Mouse (Mus musculus): ENCODE measurements around the gene Brinp1.

The Brinp1 gene

GRCm38 (mm10) chr4:68954322-68954901, at the start of gene Brinp1:
TSS of gene Brinp1 (minus strand) at chr4:68954397.
- peak; percentile 98 for DNase-seq (ENCODE audit: low read depth, low spot score)

GRCm38 (mm10) chr4:68957265-68957664, 3.1 kb upstream of the Brinp1 start:
- DNase-seq (ENCODE audit: low read depth, low spot score) = peak; percentile 83

- no peak for DNase-seq (ENCODE audit: low read depth, low spot score)
These were observed 1.4 kb upstream of the Brinp1 start for GRCm38 (mm10) chr4:68955621-68956020.

GRCm38 (mm10) chr4:68953667-68954321, 403 bp downstream of the Brinp1 start:
- peak; percentile 64 for DNase-seq (ENCODE audit: low read depth, low spot score)

GRCm38 (mm10) chr4:68953131-68953551, 1.1 kb downstream of the Brinp1 start:
- DNase-seq (ENCODE audit: low read depth, low spot score) = peak; percentile 82

- DNase-seq (ENCODE audit: low read depth, low spot score) = peak; percentile 96
These were observed 3.6 kb downstream of the Brinp1 start for GRCm38 (mm10) chr4:68950556-68950955.

- peak; percentile 51 for DNase-seq (ENCODE audit: low read depth, low spot score)
These were observed 11.3 kb downstream of the Brinp1 start for GRCm38 (mm10) chr4:68942938-68943337.

- peak; percentile 77 for DNase-seq (ENCODE audit: low read depth, low spot score)
These were observed 24.2 kb downstream of the Brinp1 start for GRCm38 (mm10) chr4:68930022-68930421.

GRCm38 (mm10) chr4:68926091-68926490, 28.1 kb downstream of the Brinp1 start:
- DNase-seq (ENCODE audit: low read depth, low spot score) = no peak

- no peak for DNase-seq (ENCODE audit: low read depth, low spot score)
These were observed 31.3 kb downstream of the Brinp1 start for GRCm38 (mm10) chr4:68922944-68923343.

- DNase-seq (ENCODE audit: low read depth, low spot score) = peak; percentile 59
These were observed 31.7 kb downstream of the Brinp1 start for GRCm38 (mm10) chr4:68922504-68922903.

- DNase-seq (ENCODE audit: low read depth, low spot score) = no peak
These were observed 34.1 kb downstream of the Brinp1 start for GRCm38 (mm10) chr4:68920127-68920526.

- peak; percentile 81 for DNase-seq (ENCODE audit: low read depth, low spot score)
These were observed 43.3 kb downstream of the Brinp1 start for GRCm38 (mm10) chr4:68910942-68911341.

- peak; percentile 93 for DNase-seq (ENCODE audit: low read depth, low spot score)
These were observed 47.6 kb downstream of the Brinp1 start for GRCm38 (mm10) chr4:68906417-68907210.

GRCm38 (mm10) chr4:68890526-68890925, 63.7 kb downstream of the Brinp1 start:
- peak; percentile 79 for DNase-seq (ENCODE audit: low read depth, low spot score)

GRCm38 (mm10) chr4:68886276-68886675, 67.9 kb downstream of the Brinp1 start:
- peak; percentile 53 for DNase-seq (ENCODE audit: low read depth, low spot score)

GRCm38 (mm10) chr4:68872028-68872427, 82.2 kb downstream of the Brinp1 start:
- DNase-seq (ENCODE audit: low read depth, low spot score) = peak; percentile 32

GRCm38 (mm10) chr4:68865135-68865767, 88.9 kb downstream of the Brinp1 start:
- peak; percentile 80 for DNase-seq (ENCODE audit: low read depth, low spot score)

GRCm38 (mm10) chr4:68864668-68865067, 89.5 kb downstream of the Brinp1 start:
- peak; percentile 76 for DNase-seq (ENCODE audit: low read depth, low spot score)

GRCm38 (mm10) chr4:68856868-68857267, 97.3 kb downstream of the Brinp1 start:
- DNase-seq (ENCODE audit: low read depth, low spot score) = peak; percentile 88

GRCm38 (mm10) chr4:68849671-68850070, 104.5 kb downstream of the Brinp1 start:
- DNase-seq (ENCODE audit: low read depth, low spot score) = peak; percentile 81

- DNase-seq (ENCODE audit: low read depth, low spot score) = peak; percentile 55
These were observed 107.2 kb downstream of the Brinp1 start for GRCm38 (mm10) chr4:68846976-68847375.

All from brain, adult 2 months (tissue).